In the genomic region with DNA sequence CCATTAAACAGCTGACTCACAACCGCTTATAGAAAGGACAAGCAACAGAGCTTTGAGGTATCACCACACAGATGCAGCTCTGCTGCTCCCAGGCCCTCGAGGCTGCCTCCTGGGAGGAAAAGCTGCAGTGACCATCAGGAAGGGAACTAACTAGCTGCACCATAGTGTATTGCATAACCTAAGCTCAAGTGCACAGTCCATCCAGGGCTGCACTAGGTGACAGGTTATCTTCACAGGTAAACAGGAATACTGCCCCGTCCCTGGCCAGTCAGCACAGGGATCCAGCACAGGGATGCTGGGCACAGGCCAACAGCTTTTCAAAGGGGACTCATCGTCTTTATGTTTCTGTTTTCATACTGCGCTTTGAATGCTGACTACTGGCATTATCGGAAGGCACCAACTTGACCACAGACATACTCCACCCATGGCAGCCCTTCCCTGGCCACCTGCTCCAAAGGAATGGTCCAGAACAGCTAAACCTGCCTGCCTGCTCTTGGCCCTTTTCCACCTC, we compare ENCODE assay signal across 8 mouse cellular contexts. TPM values are rescaled to one million over a fixed set of nuclear protein-coding genes. Genes with fewer than 3 reads are reported as not detected.
A peak's percentile ranks its signal among the peaks of the same experiment; 100 is the strongest.
DNase-seq lines count a peak whose midpoint lies in the region; ATAC-seq lines count a peak whose summit lies in the region.

No protein-coding gene starts in this region.

- intact Hi-C loops in left cerebral cortex, postnatal 4 days (cut with DNase I): no loop called here

- H3K4me2 ChIP-seq in embryonic facial prominence, embryonic 13.5 days: 0 out of 2 replicates have a peak overlapping the region, but pooled peaks have one; percentile 92
- peak overlapping the region; percentile 94 for H3K4me2 ChIP-seq in midbrain, embryonic 13.5 days (replicated peaks)
- H3K4me2 ChIP-seq in midbrain, embryonic 15.5 days: no peak overlapping the region
- peak overlapping the region; percentile 90 for H3K4me2 ChIP-seq in kidney, embryonic 14.5 days (replicated peaks; ENCODE audit: low read depth, low read length)

- no peaks in the 10 kb centered on the region for H3K9me3 ChIP-seq in embryonic facial prominence, embryonic 13.5 days
- H3K9me3 ChIP-seq in embryonic facial prominence, embryonic 10.5 days: no peaks in the 10 kb centered on the region
- H3K9me3 ChIP-seq in midbrain, embryonic 13.5 days: no peaks in the 10 kb centered on the region
- H3K9me3 ChIP-seq in midbrain, embryonic 15.5 days: no peaks in the 10 kb centered on the region
- no peaks in the 10 kb centered on the region for H3K9me3 ChIP-seq in kidney, embryonic 14.5 days (ENCODE audit: control insufficient read depth, low read length)

- H3K9ac ChIP-seq in embryonic facial prominence, embryonic 13.5 days: no peak overlapping the region
- no peak overlapping the region for H3K9ac ChIP-seq in midbrain, embryonic 13.5 days (replicated peaks)
- H3K9ac ChIP-seq in midbrain, embryonic 15.5 days: no peak overlapping the region
- H3K9ac ChIP-seq in kidney, embryonic 14.5 days (ENCODE audit: low read depth, low read length): no peak overlapping the region

- H3K27ac ChIP-seq in embryonic facial prominence, embryonic 13.5 days: no peak overlapping the region
- H3K27ac ChIP-seq in embryonic facial prominence, embryonic 10.5 days (replicated peaks): no peak overlapping the region
- no peak overlapping the region for H3K27ac ChIP-seq in midbrain, embryonic 13.5 days
- no peak overlapping the region for H3K27ac ChIP-seq in midbrain, embryonic 15.5 days
- no peak overlapping the region for H3K27ac ChIP-seq in kidney, embryonic 14.5 days (ENCODE audit: low read depth, low read length)

- 89% methylated on average over 6 of the region's 6 CpGs for WGBS in embryonic facial prominence, embryonic 13.5 days
- 91% methylated on average over 6 of the region's 6 CpGs for WGBS in embryonic facial prominence, embryonic 10.5 days
- WGBS in midbrain, embryonic 13.5 days: 91% methylated on average over 6 of the region's 6 CpGs
- WGBS in midbrain, embryonic 15.5 days: 91% methylated on average over 6 of the region's 6 CpGs
- WGBS in kidney, embryonic 14.5 days: 93% methylated on average over 6 of the region's 6 CpGs

- H3K36me3 ChIP-seq in embryonic facial prominence, embryonic 13.5 days: peaks cover 9% of the 10 kb centered on the region
- peaks cover 16% of the 10 kb centered on the region for H3K36me3 ChIP-seq in embryonic facial prominence, embryonic 10.5 days (replicated peaks)
- peaks cover 14% of the 10 kb centered on the region for H3K36me3 ChIP-seq in midbrain, embryonic 13.5 days
- H3K36me3 ChIP-seq in midbrain, embryonic 15.5 days (replicated peaks): no peaks in the 10 kb centered on the region
- H3K36me3 ChIP-seq in kidney, embryonic 14.5 days (ENCODE audit: control insufficient read depth, insufficient read depth, low read length): no peaks in the 10 kb centered on the region

- no peaks in the 10 kb centered on the region for H3K27me3 ChIP-seq in embryonic facial prominence, embryonic 13.5 days
- peaks cover 11% of the 10 kb centered on the region for H3K27me3 ChIP-seq in embryonic facial prominence, embryonic 10.5 days (replicated peaks; ENCODE audit: low read depth, poor library complexity, severe bottlenecking)
- H3K27me3 ChIP-seq in midbrain, embryonic 13.5 days: 0 out of 2 replicates have a peak, but pooled peaks cover 4% of the 10 kb centered on the region
- no peaks in the 10 kb centered on the region for H3K27me3 ChIP-seq in midbrain, embryonic 15.5 days (replicated peaks)
- H3K27me3 ChIP-seq in kidney, embryonic 14.5 days (ENCODE audit: control insufficient read depth, insufficient read depth, low read length): no peaks in the 10 kb centered on the region

- peaks cover 11% of the 10 kb centered on the region for H3K4me1 ChIP-seq in embryonic facial prominence, embryonic 13.5 days
- H3K4me1 ChIP-seq in embryonic facial prominence, embryonic 10.5 days: peaks cover 33% of the 10 kb centered on the region
- H3K4me1 ChIP-seq in midbrain, embryonic 13.5 days (replicated peaks): peaks cover 21% of the 10 kb centered on the region
- peaks cover 21% of the 10 kb centered on the region for H3K4me1 ChIP-seq in midbrain, embryonic 15.5 days
- peaks cover 17% of the 10 kb centered on the region for H3K4me1 ChIP-seq in kidney, embryonic 14.5 days (ENCODE audit: control insufficient read depth, insufficient read depth, low read length)

- ATAC-seq in embryonic facial prominence, embryonic 13.5 days (ENCODE audit: insufficient number of reproducible peaks, insufficient read depth, low FRiP score, low TSS enrichment, low read depth): no peak
- no peak for ATAC-seq in midbrain, embryonic 13.5 days
- ATAC-seq in midbrain, embryonic 15.5 days (replicated peaks): no peak
- ATAC-seq in kidney, embryonic 14.5 days (ENCODE audit: low FRiP score, low TSS enrichment): no peak

- H3K4me3 ChIP-seq in embryonic facial prominence, embryonic 13.5 days: no peak overlapping the region
- H3K4me3 ChIP-seq in embryonic facial prominence, embryonic 10.5 days: no peak overlapping the region
- H3K4me3 ChIP-seq in midbrain, embryonic 13.5 days (replicated peaks): no peak overlapping the region
- no peak overlapping the region for H3K4me3 ChIP-seq in midbrain, embryonic 15.5 days
- H3K4me3 ChIP-seq in kidney, embryonic 14.5 days (ENCODE audit: low read length): peak overlapping the region; percentile 77; the same call in 1 of the 2 replicates

- DNase-seq in embryonic facial prominence, embryonic 10.5 days (ENCODE audit: low spot score): no peak
- peak; percentile 61 to 74 for DNase-seq in spleen, postnatal 4 days (ENCODE audit: low spot score in 2 of 2)
- no peak for DNase-seq in left cerebral cortex, postnatal 4 days
- DNase-seq in layer of hippocampus, adult 11-12 months (ENCODE audit: low spot score): no peak

RNA-seq across cellular contexts. Expression of a gene that starts 2.3 kb away (rescaled TPM):
- 8.3 and 10.0 TPM in 2 replicates for polyA plus RNA-seq in embryonic facial prominence, embryonic 13.5 days (2015; fragmentation: Nextera tagmentation; extraction: Ambion mirVana)
- 4.1 and 5.5 TPM in 2 replicates for polyA plus RNA-seq in embryonic facial prominence, embryonic 10.5 days (2016; fragmentation: Nextera tagmentation; extraction: Ambion mirVana)
- polyA plus RNA-seq in midbrain, embryonic 13.5 days (2015; fragmentation: Nextera tagmentation; extraction: Ambion mirVana): 7.5 and 9.6 TPM in 2 replicates
- polyA plus RNA-seq in midbrain, embryonic 15.5 days (2015; fragmentation: Nextera tagmentation; extraction: Ambion mirVana): 10.2 and 12.6 TPM in 2 replicates
- 8.1 and 9.9 TPM in 2 replicates for polyA plus RNA-seq in kidney, embryonic 14.5 days (2014; fragmentation: Nextera tagmentation; extraction: Ambion mirVana)
- total RNA-seq in left cerebral cortex, postnatal 4 days (2021): 10 to 100 TPM; 15.2 to 21.8 TPM

RNA-seq across cellular contexts. Expression of a gene that starts 25.9 kb away (rescaled TPM):
- 3.9 and 5.5 TPM in 2 replicates for polyA plus RNA-seq in embryonic facial prominence, embryonic 13.5 days (2015; fragmentation: Nextera tagmentation; extraction: Ambion mirVana)
- 2.8 and 3.2 TPM in 2 replicates for polyA plus RNA-seq in embryonic facial prominence, embryonic 10.5 days (2016; fragmentation: Nextera tagmentation; extraction: Ambion mirVana)
- 3.2 and 3.3 TPM in 2 replicates for polyA plus RNA-seq in midbrain, embryonic 13.5 days (2015; fragmentation: Nextera tagmentation; extraction: Ambion mirVana)
- 2.9 and 3.0 TPM in 2 replicates for polyA plus RNA-seq in midbrain, embryonic 15.5 days (2015; fragmentation: Nextera tagmentation; extraction: Ambion mirVana)
- 3.4 and 5.4 TPM in 2 replicates for polyA plus RNA-seq in kidney, embryonic 14.5 days (2014; fragmentation: Nextera tagmentation; extraction: Ambion mirVana)
- 1 to 10 TPM; 3.7 to 4.0 TPM for total RNA-seq in left cerebral cortex, postnatal 4 days (2021)

RNA-seq across cellular contexts. Expression of a gene that starts 28.9 kb away (rescaled TPM):
- 51.5 and 58.6 TPM in 2 replicates for polyA plus RNA-seq in embryonic facial prominence, embryonic 13.5 days (2015; fragmentation: Nextera tagmentation; extraction: Ambion mirVana)
- 69.4 and 69.8 TPM in 2 replicates for polyA plus RNA-seq in embryonic facial prominence, embryonic 10.5 days (2016; fragmentation: Nextera tagmentation; extraction: Ambion mirVana)
- polyA plus RNA-seq in midbrain, embryonic 13.5 days (2015; fragmentation: Nextera tagmentation; extraction: Ambion mirVana): 34.4 and 36.9 TPM in 2 replicates
- polyA plus RNA-seq in midbrain, embryonic 15.5 days (2015; fragmentation: Nextera tagmentation; extraction: Ambion mirVana): 19.3 and 20.9 TPM in 2 replicates
- 61.5 and 63.5 TPM in 2 replicates for polyA plus RNA-seq in kidney, embryonic 14.5 days (2014; fragmentation: Nextera tagmentation; extraction: Ambion mirVana)
- total RNA-seq in left cerebral cortex, postnatal 4 days (2021): 10 to 100 TPM; 29.1 to 30.1 TPM

RNA-seq across cellular contexts. Expression of a gene that starts 31.8 kb away (rescaled TPM):
- 1.8 and 2.5 TPM in 2 replicates for polyA plus RNA-seq in embryonic facial prominence, embryonic 13.5 days (2015; fragmentation: Nextera tagmentation; extraction: Ambion mirVana)
- 2.6 TPM in 2 replicates for polyA plus RNA-seq in embryonic facial prominence, embryonic 10.5 days (2016; fragmentation: Nextera tagmentation; extraction: Ambion mirVana)
- polyA plus RNA-seq in midbrain, embryonic 13.5 days (2015; fragmentation: Nextera tagmentation; extraction: Ambion mirVana): 0.54 and 1.1 TPM in 2 replicates
- 0.93 and 1.0 TPM in 2 replicates for polyA plus RNA-seq in midbrain, embryonic 15.5 days (2015; fragmentation: Nextera tagmentation; extraction: Ambion mirVana)
- 1.7 and 2.5 TPM in 2 replicates for polyA plus RNA-seq in kidney, embryonic 14.5 days (2014; fragmentation: Nextera tagmentation; extraction: Ambion mirVana)
- not detected for total RNA-seq in left cerebral cortex, postnatal 4 days (2021)

RNA-seq across cellular contexts. Expression of a gene that starts 41.2 kb away (rescaled TPM):
- polyA plus RNA-seq in embryonic facial prominence, embryonic 13.5 days (2015; fragmentation: Nextera tagmentation; extraction: Ambion mirVana): 1,121 and 1,158 TPM in 2 replicates
- polyA plus RNA-seq in embryonic facial prominence, embryonic 10.5 days (2016; fragmentation: Nextera tagmentation; extraction: Ambion mirVana): 1,409 and 1,454 TPM in 2 replicates
- 700 and 708 TPM in 2 replicates for polyA plus RNA-seq in midbrain, embryonic 13.5 days (2015; fragmentation: Nextera tagmentation; extraction: Ambion mirVana)
- polyA plus RNA-seq in midbrain, embryonic 15.5 days (2015; fragmentation: Nextera tagmentation; extraction: Ambion mirVana): 467 and 483 TPM in 2 replicates
- 1,222 and 1,346 TPM in 2 replicates for polyA plus RNA-seq in kidney, embryonic 14.5 days (2014; fragmentation: Nextera tagmentation; extraction: Ambion mirVana)
- 100 to 1,000 TPM; 219 to 224 TPM for total RNA-seq in left cerebral cortex, postnatal 4 days (2021)

Comparison
In these comparisons a context has a peak if more than half of its experiments do, and no peak if none do; other contexts are left out.
1. DNase-seq: peak in spleen, postnatal 4 days (2 of 2); none in embryonic facial prominence, embryonic 10.5 days (single experiment), left cerebral cortex, postnatal 4 days (single experiment) and layer of hippocampus, adult 11-12 months (single experiment).